Mouse (Mus musculus): Measurements from ENCODE around the gene Prkcz. TPM values are rescaled to one million over a fixed set of nuclear protein-coding genes. Genes with fewer than 3 reads are reported as not detected.

Gene Prkcz
- polyA plus RNA-seq, 1 experiment from 2014 or later, result 6.8 TPM

DNA sequence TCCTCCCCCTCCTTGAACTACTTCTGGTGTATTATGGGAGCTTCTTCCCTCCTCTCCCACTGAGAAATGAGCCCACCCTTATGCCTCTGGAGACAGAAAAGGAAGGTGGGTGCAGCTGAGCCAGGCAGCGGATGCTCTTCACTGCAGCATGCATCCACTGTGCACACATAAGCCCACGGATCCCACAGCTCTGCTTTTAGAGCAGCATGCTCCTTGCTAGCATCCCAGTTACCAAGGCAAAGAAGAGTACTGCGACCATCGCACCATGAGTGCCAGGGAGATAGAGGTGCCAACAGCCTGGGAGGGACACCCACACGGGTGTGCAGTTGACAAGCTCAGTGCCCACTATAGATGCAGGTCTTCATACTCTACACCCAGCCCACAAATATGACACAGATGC is 34.3 kb upstream of the Prkcz start:
- peaks cover 32% of the 10 kb centered on the region for H3K27me3 ChIP-seq (replicated peaks; ENCODE audit: control insufficient read depth, insufficient read depth, low read length)
- no peaks in the 10 kb centered on the region for H3K9me3 ChIP-seq (ENCODE audit: control insufficient read depth, low read length)
- H3K4me3 ChIP-seq (ENCODE audit: low read depth, low read length), result no peak overlapping the region
- H3K36me3 ChIP-seq (ENCODE audit: control insufficient read depth, insufficient read depth, low read length), result no peaks in the 10 kb centered on the region
- H3K4me2 ChIP-seq, result no peak overlapping the region
- 73% methylated on average over 5 of the region's 5 CpGs for WGBS
- 0 out of 2 replicates have a peak, but pooled peaks cover 3% of the 10 kb centered on the region for H3K4me1 ChIP-seq (replicated peaks; ENCODE audit: control insufficient read depth, insufficient read depth, low read length)
- no peak overlapping the region for H3K9ac ChIP-seq (ENCODE audit: low read depth, low read length)
- no peak overlapping the region for H3K27ac ChIP-seq (ENCODE audit: low read depth, low read length)
- ATAC-seq (replicated peaks; ENCODE audit: low FRiP score), result no peak
- DNase-seq (ENCODE audit: low spot score), result no peak

GRCm38 (mm10) chr4:155387166-155387565 is 26.0 kb upstream of the Prkcz start:
- H3K4me2 ChIP-seq, result no peak overlapping the region
- no peak overlapping the region for H3K4me3 ChIP-seq (ENCODE audit: low read depth, low read length)
- H3K9ac ChIP-seq (ENCODE audit: low read depth, low read length), result no peak overlapping the region
- no peak for ATAC-seq (replicated peaks; ENCODE audit: low FRiP score)
- no peaks in the 10 kb centered on the region for H3K36me3 ChIP-seq (ENCODE audit: control insufficient read depth, insufficient read depth, low read length)
- DNase-seq (ENCODE audit: low spot score), result no peak
- WGBS, result 76% methylated on average over 8 of the region's 8 CpGs
- H3K27me3 ChIP-seq (replicated peaks; ENCODE audit: control insufficient read depth, insufficient read depth, low read length), result no peaks in the 10 kb centered on the region
- H3K4me1 ChIP-seq (replicated peaks; ENCODE audit: control insufficient read depth, insufficient read depth, low read length), result no peaks in the 10 kb centered on the region
- H3K27ac ChIP-seq (ENCODE audit: low read depth, low read length), result no peak overlapping the region
- no peaks in the 10 kb centered on the region for H3K9me3 ChIP-seq (ENCODE audit: control insufficient read depth, low read length)

- DNase-seq (ENCODE audit: low spot score), result no peak
- Histone ChIP-seq H3K9ac (ENCODE audit: low read depth, low read length) (no peak overlapping the region), H3K36me3 (ENCODE audit: control insufficient read depth, insufficient read depth, low read length) (no peaks in the 10 kb centered on the region), H3K27me3 (replicated peaks; ENCODE audit: control insufficient read depth, insufficient read depth, low read length) (no peaks in the 10 kb centered on the region), H3K4me1 (replicated peaks; ENCODE audit: control insufficient read depth, insufficient read depth, low read length) (no peaks in the 10 kb centered on the region), H3K9me3 (ENCODE audit: control insufficient read depth, low read length) (no peaks in the 10 kb centered on the region), H3K4me2 (no peak overlapping the region), H3K4me3 (ENCODE audit: low read depth, low read length) (no peak overlapping the region), H3K27ac (ENCODE audit: low read depth, low read length) (no peak overlapping the region)
- 61% methylated on average over 4 of the region's 4 CpGs for WGBS
- no peak for ATAC-seq (replicated peaks; ENCODE audit: low FRiP score)
Measured at GRCm38 (mm10) chr4:155383326-155383725, 22.2 kb upstream of the Prkcz start.

DNA sequence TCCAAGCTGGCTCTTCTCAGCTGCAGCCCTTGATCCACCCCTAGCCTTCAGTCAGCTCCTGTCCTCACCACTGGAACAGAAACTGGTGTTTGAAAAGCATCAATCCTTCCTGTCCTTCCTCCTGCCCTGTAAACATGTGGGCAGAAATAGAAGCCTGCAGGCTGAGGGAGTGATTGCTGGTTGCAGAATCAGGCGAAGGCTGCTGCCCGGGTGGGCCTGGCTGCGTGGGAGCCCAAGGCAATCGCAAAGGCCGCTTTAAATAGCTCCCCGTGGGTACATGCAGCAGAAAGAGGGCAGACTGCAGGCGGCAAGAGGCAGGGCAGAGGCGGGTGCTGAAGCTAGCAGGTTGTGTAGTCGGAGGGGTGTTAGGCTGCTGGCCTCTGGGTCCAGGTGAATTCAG is 21.6 kb upstream of the Prkcz start:
- no peak overlapping the region for H3K4me3 ChIP-seq (ENCODE audit: low read depth, low read length)
- DNase-seq (ENCODE audit: low spot score), result no peak
- no peaks in the 10 kb centered on the region for H3K36me3 ChIP-seq (ENCODE audit: control insufficient read depth, insufficient read depth, low read length)
- no peaks in the 10 kb centered on the region for H3K4me1 ChIP-seq (replicated peaks; ENCODE audit: control insufficient read depth, insufficient read depth, low read length)
- H3K4me2 ChIP-seq, result no peak overlapping the region
- 38% methylated on average over 9 of the region's 9 CpGs for WGBS
- H3K9ac ChIP-seq (ENCODE audit: low read depth, low read length), result no peak overlapping the region
- ATAC-seq (replicated peaks; ENCODE audit: low FRiP score), result no peak
- no peaks in the 10 kb centered on the region for H3K27me3 ChIP-seq (replicated peaks; ENCODE audit: control insufficient read depth, insufficient read depth, low read length)
- no peaks in the 10 kb centered on the region for H3K9me3 ChIP-seq (ENCODE audit: control insufficient read depth, low read length)
- no peak overlapping the region for H3K27ac ChIP-seq (ENCODE audit: low read depth, low read length)

- 61% methylated on average over 7 of the region's 7 CpGs for WGBS
- H3K27me3 ChIP-seq (replicated peaks; ENCODE audit: control insufficient read depth, insufficient read depth, low read length), result no peaks in the 10 kb centered on the region
- no peaks in the 10 kb centered on the region for H3K4me1 ChIP-seq (replicated peaks; ENCODE audit: control insufficient read depth, insufficient read depth, low read length)
- ATAC-seq (replicated peaks; ENCODE audit: low FRiP score) (no peak), DNase-seq (ENCODE audit: low spot score) (no peak)
- H3K9me3 ChIP-seq (ENCODE audit: control insufficient read depth, low read length), result no peaks in the 10 kb centered on the region
- H3K27ac ChIP-seq (ENCODE audit: low read depth, low read length), result no peak overlapping the region
- no peaks in the 10 kb centered on the region for H3K36me3 ChIP-seq (ENCODE audit: control insufficient read depth, insufficient read depth, low read length)
- H3K4me2 ChIP-seq, result no peak overlapping the region
- no peak overlapping the region for H3K4me3 ChIP-seq (ENCODE audit: low read depth, low read length)
- H3K9ac ChIP-seq (ENCODE audit: low read depth, low read length), result no peak overlapping the region
Measured at GRCm38 (mm10) chr4:155381974-155382373, 20.8 kb upstream of the Prkcz start.

- H3K27me3 ChIP-seq (replicated peaks; ENCODE audit: control insufficient read depth, insufficient read depth, low read length), result no peaks in the 10 kb centered on the region
- no peak overlapping the region for H3K27ac ChIP-seq (ENCODE audit: low read depth, low read length)
- no peak overlapping the region for H3K4me2 ChIP-seq
- 69% methylated on average over 5 of the region's 5 CpGs for WGBS
- H3K9me3 ChIP-seq (ENCODE audit: control insufficient read depth, low read length), result no peaks in the 10 kb centered on the region
- no peaks in the 10 kb centered on the region for H3K36me3 ChIP-seq (ENCODE audit: control insufficient read depth, insufficient read depth, low read length)
- DNase-seq (ENCODE audit: low spot score) (no peak), ATAC-seq (replicated peaks; ENCODE audit: low FRiP score) (no peak)
- no peak overlapping the region for H3K4me3 ChIP-seq (ENCODE audit: low read depth, low read length)
- H3K4me1 ChIP-seq (replicated peaks; ENCODE audit: control insufficient read depth, insufficient read depth, low read length), result no peaks in the 10 kb centered on the region
- no peak overlapping the region for H3K9ac ChIP-seq (ENCODE audit: low read depth, low read length)
Measured at GRCm38 (mm10) chr4:155371797-155372735, 10.9 kb upstream of the Prkcz start.

DNA sequence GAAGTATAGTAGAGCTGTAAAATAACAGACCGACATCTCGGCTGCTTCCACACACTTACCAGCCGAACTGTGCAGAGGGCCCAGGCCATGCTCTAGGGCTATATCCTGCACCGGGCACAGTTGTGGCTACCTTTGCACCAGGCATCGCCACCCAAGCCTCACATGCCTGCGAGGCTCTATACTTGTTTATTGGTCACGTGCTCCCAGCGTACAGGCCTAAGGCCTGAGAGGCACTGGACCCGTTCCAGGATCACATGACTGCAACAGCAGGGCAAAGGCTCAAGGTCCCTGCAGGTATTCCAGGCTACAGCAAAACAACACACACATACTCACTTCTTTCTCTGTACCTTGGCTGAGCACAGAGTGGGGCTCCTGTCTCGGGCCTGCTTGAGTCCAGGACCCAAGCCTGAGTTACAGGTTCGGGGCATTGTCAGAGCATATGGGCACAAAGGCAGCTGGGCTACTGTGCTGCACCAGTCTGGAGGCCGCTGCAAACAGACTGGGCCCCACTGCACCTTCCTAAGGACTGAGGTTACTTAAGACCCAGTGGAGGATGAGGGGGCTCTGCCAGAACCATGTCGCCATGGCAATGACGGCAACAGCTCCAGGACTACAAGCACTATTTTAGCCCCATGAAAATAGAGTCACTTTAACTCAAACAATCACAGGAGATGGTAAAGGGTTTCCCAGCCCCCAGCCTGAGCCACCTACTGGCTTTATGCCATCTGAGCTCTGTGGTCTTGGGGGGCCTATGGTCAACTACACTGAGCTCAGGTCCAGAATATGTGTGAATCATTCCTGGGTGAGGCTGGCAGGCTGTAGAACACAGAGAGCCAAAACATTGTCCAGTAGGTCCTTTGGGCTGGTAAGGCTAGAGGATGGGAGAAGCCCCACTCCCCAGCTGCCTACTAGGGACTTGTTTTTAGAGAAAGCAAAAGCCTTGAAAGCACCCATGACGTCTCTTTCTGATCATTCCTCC is 9.9 kb upstream of the Prkcz start:
- Histone ChIP-seq H3K36me3 (ENCODE audit: control insufficient read depth, insufficient read depth, low read length) (no peaks in the 10 kb centered on the region), H3K4me1 (replicated peaks; ENCODE audit: control insufficient read depth, insufficient read depth, low read length) (no peaks in the 10 kb centered on the region), H3K27ac (ENCODE audit: low read depth, low read length) (no peak overlapping the region), H3K27me3 (replicated peaks; ENCODE audit: control insufficient read depth, insufficient read depth, low read length) (peaks cover under 1% of the 10 kb centered on the region), H3K4me2 (no peak overlapping the region), H3K9me3 (ENCODE audit: control insufficient read depth, low read length) (no peaks in the 10 kb centered on the region), H3K4me3 (ENCODE audit: low read depth, low read length) (no peak overlapping the region), H3K9ac (ENCODE audit: low read depth, low read length) (no peak overlapping the region)
- 80% methylated on average over 15 of the region's 15 CpGs for WGBS
- no peak; the same call in 1 of the 2 replicates for ATAC-seq (replicated peaks; ENCODE audit: low FRiP score)
- no peak for DNase-seq (ENCODE audit: low spot score)

GRCm38 (mm10) chr4:155368684-155369083 is 7.5 kb upstream of the Prkcz start:
- WGBS, result 22% methylated on average over 12 of the region's 12 CpGs
- Histone ChIP-seq H3K4me3 (ENCODE audit: low read depth, low read length) (no peak overlapping the region), H3K4me1 (replicated peaks; ENCODE audit: control insufficient read depth, insufficient read depth, low read length) (no peaks in the 10 kb centered on the region), H3K27me3 (replicated peaks; ENCODE audit: control insufficient read depth, insufficient read depth, low read length) (peaks cover 15% of the 10 kb centered on the region), H3K9me3 (ENCODE audit: control insufficient read depth, low read length) (no peaks in the 10 kb centered on the region), H3K9ac (ENCODE audit: low read depth, low read length) (no peak overlapping the region), H3K4me2 (no peak overlapping the region), H3K36me3 (ENCODE audit: control insufficient read depth, insufficient read depth, low read length) (no peaks in the 10 kb centered on the region), H3K27ac (ENCODE audit: low read depth, low read length) (no peak overlapping the region)
- DNase-seq (ENCODE audit: low spot score), result no peak
- no peak for ATAC-seq (replicated peaks; ENCODE audit: low FRiP score)

All from liver, embryonic 11.5 days (tissue).